Mouse (Mus musculus): ENCODE data around the gene Serbp1.

GRCm38 (mm10) chr6:67339494-67339893, 101.5 kb downstream of the Serbp1 start:
- TF ChIP-seq CTCF (IDR thresholded peaks at IDR 0.05; ENCODE audit: low read depth, low read length) (no peak), POLR2A (IDR thresholded peaks at IDR 0.05; ENCODE audit: extremely low read depth, insufficient read depth, low read length) (no peak)

All from liver, adult 2 months (tissue).